19 mouse cellular contexts compared by ENCODE assay signal in genomic region chr10:117864695-117865094, GRCm38 (mm10). TPM values are rescaled to one million over a fixed set of nuclear protein-coding genes. Genes with fewer than 3 reads are reported as not detected.
DNase-seq lines count a peak whose midpoint lies in the region; ATAC-seq and TF ChIP-seq lines count a peak whose summit lies in the region.
"Had no signal": no experiment of that assay in that cellular context is flagged by ENCODE, and none has a peak within 500 bp of the region (broad histone marks: within the 10 kb centered on the region; RNA-seq: fewer than 3 reads in every experiment).

No protein-coding gene starts in this region.

- H3K36me3 ChIP-seq in thymus, adult 2 months (ENCODE audit: control insufficient read depth, insufficient read depth, low read length) = no peaks in the 10 kb centered on the region
- H3K36me3 ChIP-seq in lung, embryonic 15.5 days = no peaks in the 10 kb centered on the region
- H3K36me3 ChIP-seq: heart, embryonic 12.5 days; limb, embryonic 15.5 days; midbrain, embryonic 12.5 days had no signal

- 16% methylated on average over 6 of the region's 6 CpGs for WGBS in thymus, adult 2 months
- WGBS in lung, embryonic 15.5 days = 41% methylated on average over 6 of the region's 6 CpGs

- no peaks in the 10 kb centered on the region for H3K9me3 ChIP-seq in lung, embryonic 15.5 days
- H3K9me3 ChIP-seq: heart, embryonic 12.5 days; limb, embryonic 15.5 days; midbrain, embryonic 12.5 days had no signal

- H3K27ac ChIP-seq in thymus, adult 2 months (ENCODE audit: control insufficient read depth, insufficient read depth, low read length) = peak overlapping the region; percentile 80
- H3K27ac ChIP-seq in lung, embryonic 15.5 days = peak overlapping the region; percentile 82
- no peak overlapping the region for H3K27ac ChIP-seq in left cerebral cortex, adult 2 months
- H3K27ac ChIP-seq: gastrocnemius, adult 2 months; limb, embryonic 15.5 days; midbrain, embryonic 12.5 days had no signal

- intact Hi-C loops in left cerebral cortex, adult 2 months (cut with DNase I) = no loop called here

- H3K4me3 ChIP-seq in thymus, adult 2 months (ENCODE audit: control insufficient read depth, insufficient read depth, low read length) = no peak overlapping the region
- no peak overlapping the region for H3K4me3 ChIP-seq in lung, embryonic 15.5 days
- H3K4me3 ChIP-seq in left cerebral cortex, adult 2 months = no peak overlapping the region
- H3K4me3 ChIP-seq: gastrocnemius, adult 2 months; heart, embryonic 12.5 days; limb, embryonic 15.5 days; midbrain, embryonic 12.5 days had no signal

- peak; percentile 57 for ATAC-seq in lung, embryonic 15.5 days (ENCODE audit: borderline replicate concordance, extremely low read depth, low FRiP score, low TSS enrichment)
- no peak for ATAC-seq in erythroid progenitor cell, adult 5-6 weeks (replicated peaks; ENCODE audit: low FRiP score, poor library complexity, severe bottlenecking)
- ATAC-seq: hindbrain, embryonic 16.5 days had no signal

- peaks cover 37% of the 10 kb centered on the region for H3K4me1 ChIP-seq in thymus, adult 2 months (replicated peaks; ENCODE audit: control insufficient read depth, insufficient read depth, low read length)
- peaks cover 9% of the 10 kb centered on the region for H3K4me1 ChIP-seq in lung, embryonic 15.5 days
- H3K4me1 ChIP-seq: limb, embryonic 15.5 days; midbrain, embryonic 12.5 days had no signal

- no peak for TF ChIP-seq CTCF in thymus, adult 2 months (IDR thresholded peaks at IDR 0.05; ENCODE audit: borderline replicate concordance, control insufficient read depth, extremely low read depth, insufficient read depth, low read length, poor library complexity)
- no peak for TF ChIP-seq CTCF in left cerebral cortex, adult 2 months (IDR thresholded peaks at IDR 0.05)

- peak; percentile 42 for DNase-seq in thymus, adult 2 months
- DNase-seq in thymus, adult 18-20 months = no peak
- peak; percentile 88 for DNase-seq in naive thymus-derived CD4-positive, alpha-beta T cell, adult 2 months (ENCODE audit: low read depth)
- no peak for DNase-seq in cerebellum, postnatal 4 days (ENCODE audit: low spot score in 2 of 2)
- DNase-seq in embryo, embryonic 10.5 days (ENCODE audit: low spot score) = no peak
- no peak for DNase-seq in left cerebral cortex, adult 2 months (ENCODE audit: extremely low spot score in 1 of 2, low spot score in 2 of 2)
- DNase-seq: adrenal gland, adult 8-10 months; B cell, adult 2 months; cerebellum, postnatal 14 days; gastrocnemius, adult 2 months; kidney, adult 2 months; kidney, postnatal 25 days; layer of hippocampus, adult 9-11 months had no signal

- no peak overlapping the region for H3K9ac ChIP-seq in lung, embryonic 15.5 days
- H3K9ac ChIP-seq: heart, embryonic 12.5 days; limb, embryonic 15.5 days; midbrain, embryonic 12.5 days had no signal

- H3K4me2 ChIP-seq in lung, embryonic 15.5 days = no peak overlapping the region
- H3K4me2 ChIP-seq: heart, embryonic 12.5 days; limb, embryonic 15.5 days; midbrain, embryonic 12.5 days had no signal

- no peaks in the 10 kb centered on the region for H3K27me3 ChIP-seq in thymus, adult 2 months (ENCODE audit: control insufficient read depth, insufficient read depth, low read length)
- H3K27me3 ChIP-seq in lung, embryonic 15.5 days = no peaks in the 10 kb centered on the region
- H3K27me3 ChIP-seq: heart, embryonic 12.5 days; limb, embryonic 15.5 days; midbrain, embryonic 12.5 days had no signal

- TF ChIP-seq POLR2A in thymus, adult 2 months (IDR thresholded peaks at IDR 0.05; ENCODE audit: control insufficient read depth, extremely low read depth, insufficient read depth, low read length, poor library complexity) = no peak

RNA-seq across cellular contexts. Expression of gene Rap1b, which starts 18.9 kb away (rescaled TPM):
- 59.8 and 60.9 TPM in 2 replicates for polyA plus RNA-seq in thymus, adult 2 months (2012; rRNA removed)
- 212 and 219 TPM in 2 replicates for polyA plus RNA-seq in lung, embryonic 15.5 days (2015; fragmentation: Nextera tagmentation; extraction: Ambion mirVana)
- total RNA-seq in erythroid progenitor cell, adult 5-6 weeks (2015; ENCODE audit: low replicate concordance) = 90.1 and 114 TPM in 2 replicates
- total RNA-seq in erythroid progenitor cell, adult 5-6 weeks (2017; ENCODE audit: low replicate concordance) = 27.2 and 35.2 TPM in 2 replicates
- 10 to 100 TPM; 59.7 to 61.2 TPM for total RNA-seq in left cerebral cortex, adult 2 months (2021)

Comparison
In these comparisons a context has a peak if more than half of its experiments do, and no peak if none do; other contexts are left out.
1. DNase-seq: peak in thymus, adult 2 months (single experiment) and naive thymus-derived CD4-positive, alpha-beta T cell, adult 2 months (single experiment); none in thymus, adult 18-20 months (0 of 2), cerebellum, postnatal 4 days (0 of 2), embryo, embryonic 10.5 days (single experiment) and left cerebral cortex, adult 2 months (0 of 2).